Mouse (Mus musculus): ENCODE results near the gene Sytl4. TPM values are rescaled to one million over a fixed set of nuclear protein-coding genes. Genes with fewer than 3 reads are reported as not detected.

Gene Sytl4
- 0.06 and 0.51 TPM in 2 replicates for polyA plus RNA-seq (2012)

DNA sequence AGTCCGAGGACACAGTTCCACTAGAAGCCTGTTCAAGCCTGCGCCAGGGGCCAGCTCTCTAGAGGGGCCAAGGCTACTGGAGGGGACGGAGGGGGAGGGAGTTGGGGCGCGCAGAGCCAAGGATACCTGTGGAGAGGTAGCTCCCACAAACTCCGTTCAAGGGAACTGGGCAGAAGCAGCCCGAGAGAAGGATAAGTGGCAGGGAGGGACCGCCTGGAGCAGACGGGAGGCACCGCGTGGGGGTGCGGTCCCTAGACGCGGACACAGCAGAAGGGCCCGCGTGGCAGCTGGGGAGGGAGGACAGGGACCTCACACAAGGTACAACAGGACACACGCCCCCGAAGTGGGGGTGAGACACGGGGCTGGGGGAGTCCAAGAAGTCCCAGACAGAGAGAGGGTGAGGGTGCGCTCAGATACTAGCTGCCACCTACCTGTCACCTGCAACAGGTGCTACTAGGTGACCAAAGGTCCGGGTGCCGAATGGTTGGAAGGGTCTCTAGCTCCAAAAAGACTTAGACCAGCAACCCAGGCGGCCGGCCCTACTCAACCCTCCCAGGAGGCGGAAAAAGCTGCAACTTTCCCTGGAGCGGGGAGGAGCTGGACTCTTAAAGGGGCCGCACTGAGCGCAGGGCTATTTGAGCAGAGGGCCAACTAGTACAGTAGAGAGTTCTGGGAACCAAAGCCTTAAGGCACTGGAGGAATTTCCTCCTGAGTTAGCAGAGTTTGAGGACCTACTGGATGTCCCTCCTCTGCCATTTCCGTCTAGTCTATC lies at the start of gene Sytl4:
TSS of gene Sytl4 (minus strand) at position 582 of the 772 bp plus-strand sequence.

DNA sequence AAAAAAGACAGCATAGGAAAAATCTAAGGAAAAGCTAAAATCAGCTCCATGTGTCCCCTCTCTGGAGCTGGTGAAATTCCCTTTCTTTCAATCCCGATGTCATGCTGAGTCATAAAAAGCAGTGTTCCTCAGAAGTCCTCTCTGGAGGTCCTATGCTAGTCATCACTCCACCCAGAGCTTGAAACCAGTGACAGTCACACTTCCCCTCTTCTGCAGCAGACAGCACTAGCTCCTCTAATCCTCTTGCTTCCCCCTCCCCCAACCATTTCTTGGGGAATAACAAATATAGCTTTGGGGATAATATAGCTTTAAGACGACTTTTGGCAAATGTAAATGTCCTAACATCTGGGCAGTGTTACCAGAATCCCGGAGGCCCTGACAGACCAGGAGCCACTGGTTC lies 73.4 kb downstream of the Sytl4 start, which contains the start of gene Srpx2:
TSS of gene Srpx2 (plus strand) at position 166 of the 400 bp plus-strand sequence.

DNA sequence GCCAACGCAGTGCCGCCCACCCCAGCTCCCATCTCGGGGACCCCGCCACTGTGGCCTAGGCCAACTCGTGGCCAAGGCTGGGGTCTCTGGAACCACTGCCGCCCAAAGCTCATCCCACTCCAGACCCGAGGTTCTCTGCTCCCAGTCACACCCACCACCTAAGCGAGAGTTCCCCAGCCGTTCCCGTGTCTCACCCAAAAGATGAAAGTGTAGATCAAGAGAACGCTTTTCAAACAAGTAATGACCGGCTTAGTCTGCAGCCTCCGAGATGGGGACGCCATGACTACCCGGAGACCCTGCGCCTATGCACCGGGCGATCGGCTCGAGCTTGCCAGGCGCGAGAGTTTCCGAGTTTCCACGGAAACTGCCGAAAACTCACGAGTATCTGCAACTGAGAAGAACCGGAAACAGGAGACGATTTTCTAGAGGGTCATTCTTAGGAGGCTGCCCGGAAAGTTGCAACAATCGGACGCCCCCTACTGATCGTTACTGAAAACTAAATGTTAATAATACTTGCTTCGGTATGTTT lies 83.5 kb downstream of the Sytl4 start, which contains the start of gene Tspan6:
TSS of gene Tspan6 (minus strand) at position 416 of the 529 bp plus-strand sequence.

Other genes starting within 250 kb of the Sytl4 start
- gene Tnmd, start 130.8 kb downstream of the Sytl4 start, polyA plus RNA-seq (2012): not detected in 2 replicates
- 0.22 and 0.49 TPM in 2 replicates for gene Tspan6, start 83.4 kb downstream of the Sytl4 start, polyA plus RNA-seq (2012)
- gene Srpx2, start 73.4 kb downstream of the Sytl4 start, polyA plus RNA-seq (2012): not detected in 2 replicates
- 35.5 and 39.8 TPM in 2 replicates for gene Cstf2, start 77.4 kb upstream of the Sytl4 start, polyA plus RNA-seq (2012)
- 0.03 and 0.10 TPM in 2 replicates for gene Xkrx, start 180.3 kb upstream of the Sytl4 start, polyA plus RNA-seq (2012)
- not detected in 2 replicates for gene Arl13a, start 205.7 kb upstream of the Sytl4 start, polyA plus RNA-seq (2012)
- gene Nox1, start 240.1 kb upstream of the Sytl4 start, polyA plus RNA-seq (2012): 0.37 TPM in 1 of 2 replicates, not detected in the other

Measured in megakaryocyte-erythroid progenitor cell, adult 5 weeks (primary cell).